Mouse (Mus musculus): ENCODE measurements around the gene Msh5.

Gene Msh5

DNA sequence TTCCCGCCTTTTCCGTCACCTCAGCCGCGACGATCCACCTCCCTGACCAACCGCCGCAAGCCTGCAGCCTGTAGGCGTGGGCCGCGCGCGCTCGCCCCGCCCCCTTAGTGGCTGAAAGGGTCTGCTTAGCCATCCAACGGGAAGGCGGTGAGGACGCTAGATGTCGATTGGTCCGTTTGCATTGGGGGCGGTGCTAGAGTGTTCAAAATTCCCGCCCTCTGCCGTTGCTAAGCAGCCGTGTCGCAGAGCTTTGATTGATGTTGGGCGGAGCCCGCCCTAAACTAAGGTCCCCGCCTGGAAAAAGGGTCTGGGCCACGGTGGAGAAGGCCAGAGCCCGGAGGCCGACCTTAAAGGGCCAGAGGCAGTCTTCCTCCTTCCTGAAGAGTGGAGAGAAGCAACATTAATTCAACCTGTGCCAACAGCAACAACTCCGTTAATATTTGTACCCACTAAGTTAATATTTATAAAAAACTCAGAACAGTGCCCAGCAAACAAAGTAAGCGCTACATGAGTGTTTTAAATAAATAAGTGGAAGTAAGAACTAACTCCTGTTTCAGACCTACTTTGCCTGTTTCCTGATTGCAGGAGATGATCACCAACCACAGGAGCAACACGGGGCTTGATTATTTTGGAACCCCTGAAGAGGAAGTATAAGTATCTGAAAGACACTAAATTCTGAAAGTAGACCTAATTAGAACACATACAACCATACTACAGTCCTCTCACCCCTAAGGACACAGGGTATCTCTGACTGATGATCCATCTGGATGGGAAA, at the start of gene Msh5:
Gene Msh5 (minus strand): TSS at position 65 of the 775 bp plus-strand sequence.
- DNase-seq (ENCODE audit: low spot score), result peak; percentile 96

DNA sequence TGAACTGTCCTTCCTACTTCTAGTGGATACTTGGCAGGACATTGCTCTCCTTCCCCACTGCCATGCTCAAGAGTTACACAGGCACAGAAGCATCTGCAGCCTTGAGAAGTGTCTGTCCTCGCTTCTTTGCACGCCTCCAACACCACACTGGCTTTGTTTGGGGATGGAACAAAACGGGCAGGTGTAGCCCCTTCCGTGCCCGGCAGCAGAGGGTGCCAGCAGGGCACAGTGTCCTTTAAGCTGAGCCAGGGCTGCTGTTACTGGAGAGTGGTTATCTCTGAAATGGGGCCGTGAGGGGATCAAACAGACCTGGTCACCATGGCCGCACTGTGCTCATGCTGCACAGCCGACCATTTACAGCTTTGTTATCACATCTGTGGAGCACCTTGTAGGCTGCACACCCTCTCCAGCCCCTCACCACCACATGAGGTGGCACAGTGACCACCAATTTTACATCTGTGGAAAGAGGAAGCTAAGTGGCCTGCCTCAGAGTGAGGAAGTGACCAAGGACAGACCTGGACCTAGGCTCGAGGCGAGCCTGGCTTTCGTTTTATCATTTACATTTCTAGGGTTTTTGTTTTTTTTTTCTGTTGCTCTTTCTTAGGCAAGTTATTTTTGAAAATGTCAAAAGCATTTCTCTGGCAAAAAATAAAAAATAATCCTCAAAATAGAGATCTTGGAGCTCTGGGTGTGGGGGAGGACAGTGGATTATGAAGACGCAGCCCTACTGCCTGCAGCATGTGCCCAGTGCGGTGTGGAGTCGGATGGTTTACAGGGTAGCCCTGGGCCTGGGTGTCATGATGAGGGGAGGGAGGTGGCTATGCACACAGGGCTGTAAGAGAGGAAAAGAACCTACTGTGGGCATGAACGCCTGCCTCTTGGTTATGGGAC, 48.2 kb upstream of the Msh5 start:
- no peak for DNase-seq (ENCODE audit: low spot score)

DNA sequence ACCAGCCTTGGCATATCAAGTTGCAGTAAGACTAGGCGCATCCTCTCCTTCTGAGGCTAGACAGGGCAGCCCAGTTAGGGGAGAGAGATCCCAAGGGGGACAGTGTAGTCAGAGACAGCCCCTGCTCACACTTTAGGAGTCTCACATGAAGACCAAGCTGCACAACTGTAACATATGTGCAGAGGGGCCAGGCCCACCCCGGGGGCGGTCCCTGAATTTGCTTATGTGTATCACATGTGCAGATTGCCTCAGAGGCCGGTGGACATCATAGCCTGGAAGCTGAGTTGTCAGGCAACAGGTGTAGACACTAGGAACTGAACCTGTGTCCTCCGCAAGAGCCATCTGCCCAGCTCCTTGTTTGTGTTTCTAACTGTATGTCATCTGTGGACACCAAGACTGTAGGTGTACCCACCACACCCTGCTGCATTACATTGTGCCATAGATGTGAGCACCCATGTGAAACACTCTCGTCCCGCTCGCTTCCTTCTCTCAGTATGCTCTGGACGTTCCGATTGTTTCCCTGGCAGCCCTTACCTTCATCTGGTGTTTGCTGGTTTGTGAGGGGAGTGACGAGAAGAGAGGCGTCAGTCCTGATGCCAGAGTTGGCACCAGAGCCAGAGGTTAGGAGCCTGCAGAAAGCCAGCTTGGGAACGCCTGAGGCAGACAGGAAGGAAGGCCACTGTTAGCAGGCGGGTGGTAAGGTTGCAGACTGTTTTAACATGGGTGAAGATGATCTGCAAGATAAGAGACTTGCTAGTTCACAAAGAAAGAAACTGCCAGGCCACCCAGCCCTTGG, 46.1 kb upstream of the Msh5 start:
- DNase-seq (ENCODE audit: low spot score), result no peak

DNA sequence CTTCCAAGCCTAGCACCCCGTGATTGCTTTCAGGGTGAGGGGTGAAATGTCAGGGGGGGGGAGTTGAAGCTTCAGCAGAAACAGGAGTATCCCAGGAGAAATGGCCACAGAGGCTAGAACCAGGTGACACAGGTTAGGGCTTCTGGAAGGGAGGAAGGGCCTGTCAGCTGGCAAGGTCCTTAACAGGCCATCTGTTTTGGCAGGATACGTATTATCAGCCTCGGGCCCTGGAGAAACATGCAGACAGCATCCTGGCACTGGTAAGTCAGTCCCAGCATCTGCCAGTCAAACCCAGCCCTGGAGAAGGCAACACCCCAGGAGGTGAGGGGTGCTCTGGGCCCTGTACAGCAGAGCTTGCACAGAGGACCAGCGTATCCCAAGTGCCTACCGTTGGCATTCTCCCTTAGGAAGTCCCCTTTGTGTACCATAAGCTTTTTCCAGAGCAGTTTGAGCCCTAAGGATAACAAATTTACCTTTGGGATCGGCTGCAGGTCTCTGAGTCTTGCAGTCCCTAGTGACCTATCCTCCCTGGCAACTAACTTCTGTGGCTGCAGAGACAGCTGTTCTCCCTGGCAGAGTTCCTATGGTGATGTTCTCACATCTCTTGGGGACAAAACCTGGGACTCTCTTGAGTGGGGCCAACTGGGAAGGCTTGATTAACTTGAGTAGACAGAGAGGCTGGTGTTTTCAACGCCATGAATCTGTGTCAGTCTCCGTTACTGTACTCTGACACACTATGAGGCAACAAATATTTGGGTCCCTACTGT, 43.8 kb upstream of the Msh5 start:
- DNase-seq (ENCODE audit: low spot score), result no peak

DNA sequence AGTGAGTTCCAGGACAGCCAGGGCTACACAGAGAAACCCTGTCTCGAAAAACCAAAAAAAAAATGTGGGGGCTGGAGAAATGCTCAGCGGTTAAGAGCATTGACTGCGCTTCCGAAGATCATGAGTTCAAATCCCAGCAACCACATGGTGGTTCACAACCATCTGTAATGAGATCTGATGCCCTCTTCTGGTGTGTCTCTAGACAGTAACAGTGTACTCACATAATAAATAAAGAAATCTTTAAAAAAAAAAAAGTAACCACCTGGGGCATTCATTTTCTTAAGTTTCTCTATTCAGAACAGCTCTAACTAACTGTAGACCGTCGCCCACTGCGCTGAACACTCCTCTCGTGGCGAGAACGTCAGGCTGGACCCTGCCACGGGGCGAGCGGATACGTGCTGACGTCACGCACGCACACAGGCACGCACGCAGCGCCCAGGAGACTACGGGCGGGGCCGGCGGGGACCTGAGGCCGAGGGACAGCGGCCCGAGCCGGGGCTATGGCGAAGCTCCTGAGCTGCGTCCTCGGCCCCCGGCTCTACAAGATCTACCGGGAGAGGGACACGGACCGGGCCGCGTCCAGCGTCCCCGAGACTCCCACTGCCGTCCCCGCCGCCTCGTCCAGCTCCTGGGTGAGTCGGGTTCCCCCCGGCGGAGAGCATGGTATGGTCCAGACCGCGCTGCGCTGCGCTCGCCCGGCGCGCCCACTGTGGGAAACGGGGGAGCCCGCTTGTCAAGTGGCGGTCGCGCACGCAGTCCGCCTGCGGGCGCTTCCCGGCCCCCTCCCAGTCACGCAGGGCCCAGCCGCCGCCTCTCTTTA, 42.5 kb upstream of the Msh5 start, which contains the start of gene Abhd16a:
Gene Abhd16a (plus strand): TSS at position 439 of the 820 bp plus-strand sequence.
- DNase-seq (ENCODE audit: low spot score), result peak; percentile 86

DNA sequence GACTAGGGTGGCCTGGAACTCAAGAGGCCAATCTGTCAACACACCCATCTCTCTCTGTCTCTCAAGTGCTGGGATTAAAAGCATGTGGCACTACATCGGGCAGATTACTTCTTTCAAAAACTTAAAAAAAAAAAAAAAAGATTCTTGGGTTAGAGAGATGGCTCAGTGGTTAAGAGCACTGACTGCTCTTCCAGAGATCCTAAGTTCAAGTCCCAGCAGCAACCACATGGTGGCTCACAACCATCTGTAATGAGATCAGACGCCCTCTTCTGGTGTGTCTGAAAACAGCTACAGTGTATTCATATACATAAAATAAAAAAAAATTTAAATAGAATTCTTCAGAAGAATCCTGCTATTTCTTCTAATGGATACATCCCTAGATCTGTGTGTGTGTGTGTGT, 41.6 kb upstream of the Msh5 start:
- no peak for DNase-seq (ENCODE audit: low spot score)

DNA sequence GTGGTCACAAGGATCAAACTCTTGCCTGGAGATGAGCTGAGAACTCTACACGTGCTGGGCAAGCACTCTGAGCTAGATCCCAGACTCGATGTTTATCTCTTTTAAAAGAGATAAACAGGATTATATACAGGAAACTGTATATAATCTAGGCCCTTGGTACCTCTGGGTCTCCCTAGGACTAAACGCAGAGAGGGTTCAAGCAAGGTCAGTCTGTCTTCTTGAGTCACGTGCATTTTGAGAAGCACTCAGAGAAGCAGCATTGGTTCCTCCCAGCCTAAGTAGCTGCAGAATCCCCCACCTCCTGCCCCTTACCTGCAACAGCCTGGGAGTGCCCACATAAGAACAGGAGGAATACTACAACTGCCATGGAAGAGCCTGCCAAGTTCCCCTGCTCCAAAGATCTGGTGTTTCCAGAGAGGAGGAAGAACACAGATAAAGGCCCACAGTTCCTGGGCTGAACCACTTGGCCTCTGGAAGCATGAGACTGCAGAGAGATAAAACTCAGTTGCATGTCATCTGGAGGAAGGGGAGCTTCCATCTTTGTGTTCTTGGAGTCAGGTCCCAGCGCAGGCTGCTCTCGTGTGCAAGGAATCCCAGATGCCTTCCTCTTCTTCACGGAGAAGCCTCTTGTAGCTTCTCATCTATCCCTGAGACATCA, 38.8 kb upstream of the Msh5 start, which contains the start of gene Ly6g6f:
Gene Ly6g6f (minus strand): TSS at position 403 of the 658 bp plus-strand sequence.
- no peak for DNase-seq (ENCODE audit: low spot score)

DNA sequence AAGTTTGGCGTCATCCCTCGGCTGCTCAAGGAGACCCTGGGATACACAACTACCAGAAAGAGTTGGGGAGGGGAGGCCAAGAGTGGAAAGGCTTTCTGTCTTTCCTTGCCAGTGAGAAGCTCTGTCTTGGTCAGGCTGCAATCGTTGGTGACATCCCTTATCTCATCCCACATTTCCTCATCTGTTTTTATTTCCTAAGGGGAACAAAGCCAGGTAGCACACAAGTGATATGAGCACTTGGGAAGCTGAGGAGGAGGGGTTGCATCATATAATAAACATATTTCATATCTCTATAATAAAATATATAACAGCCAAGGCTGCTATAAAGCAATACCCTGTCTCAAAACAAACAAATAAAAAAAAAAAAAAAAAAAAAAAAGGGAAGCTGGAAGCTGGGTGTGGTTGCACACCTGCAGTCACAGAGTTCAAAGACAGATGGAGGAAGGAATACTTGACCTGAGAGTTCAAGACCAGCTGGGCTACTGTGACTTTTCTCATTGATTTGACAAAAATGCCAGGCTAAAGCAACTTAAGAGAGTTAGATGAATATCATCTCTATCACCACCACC, 37.5 kb upstream of the Msh5 start:
- no peak for DNase-seq (ENCODE audit: low spot score)

DNA sequence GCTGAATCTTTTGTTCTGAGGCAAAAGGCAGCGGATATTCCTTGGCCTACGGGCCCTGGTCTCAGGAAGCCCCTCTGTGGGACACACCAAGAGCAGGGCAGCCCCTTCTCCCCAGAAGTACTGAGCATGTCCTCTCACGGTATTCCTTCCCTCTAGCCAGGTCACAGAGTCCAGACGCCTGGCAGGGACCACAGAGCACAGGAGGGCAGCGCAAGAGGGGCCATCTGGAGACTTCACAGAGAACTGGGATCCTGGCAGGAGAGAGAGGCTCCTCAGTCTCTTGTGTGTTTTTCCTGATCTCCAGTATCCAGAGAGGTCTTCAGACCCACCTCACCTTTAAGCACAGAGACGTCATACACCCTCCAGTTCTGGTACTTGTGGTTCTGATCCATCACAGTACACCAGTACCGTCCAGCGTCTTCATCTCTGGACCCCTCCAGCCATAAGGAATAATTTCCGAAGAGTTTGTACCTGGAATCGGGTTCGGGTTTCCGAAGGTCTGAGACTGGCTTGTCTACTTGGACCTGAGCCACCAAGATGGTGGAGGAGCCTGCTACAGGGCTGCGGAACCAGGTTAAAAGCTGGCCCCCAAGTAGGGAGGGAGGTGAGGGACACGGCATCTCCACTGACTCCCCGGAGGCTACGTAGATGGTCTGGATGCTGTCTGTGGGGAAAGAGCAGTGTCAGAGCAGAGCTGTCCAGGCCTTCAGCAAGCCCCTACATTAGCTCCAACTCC, 36.5 kb upstream of the Msh5 start:
- DNase-seq (ENCODE audit: low spot score), result no peak

DNA sequence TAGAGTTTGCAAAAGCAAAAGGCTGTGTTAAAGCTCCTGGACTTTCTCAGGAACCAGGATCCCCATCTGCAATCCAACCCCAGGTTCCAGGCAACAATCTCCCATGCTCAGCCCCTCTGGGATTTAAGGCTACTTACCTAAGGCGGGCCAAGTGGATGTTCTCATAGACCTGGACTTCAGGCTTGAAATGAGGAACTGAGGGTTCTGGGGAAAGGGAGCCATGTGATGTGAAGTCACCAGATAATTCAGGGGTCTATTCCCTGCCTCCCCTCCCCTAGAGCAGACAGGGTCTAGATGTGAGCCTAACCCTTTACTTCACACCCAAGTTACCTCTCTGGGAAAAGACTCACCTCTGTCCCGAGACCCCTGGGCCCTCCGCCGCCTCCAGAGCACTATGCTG, 34.2 kb upstream of the Msh5 start:
- DNase-seq (ENCODE audit: low spot score), result no peak

DNA sequence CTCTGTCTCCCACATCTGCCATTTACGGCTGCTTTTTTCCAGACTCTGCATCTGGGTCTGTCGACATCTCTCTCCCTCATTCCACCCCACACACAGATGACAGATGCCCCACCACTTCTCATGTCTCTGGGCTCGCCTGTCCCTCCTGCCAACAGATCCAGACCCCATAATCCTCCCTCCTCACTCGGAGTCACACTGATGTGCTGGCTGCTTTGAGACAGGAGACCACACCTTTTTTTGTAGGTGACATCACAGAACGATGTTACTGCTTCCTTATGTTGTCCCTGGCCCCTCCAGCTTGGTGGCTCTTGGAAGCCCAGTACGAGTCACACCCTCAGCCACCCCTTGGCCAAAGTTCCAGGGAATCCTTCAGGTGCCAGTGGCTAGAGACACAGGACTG, 33.7 kb upstream of the Msh5 start:
- no peak for DNase-seq (ENCODE audit: low spot score)

DNA sequence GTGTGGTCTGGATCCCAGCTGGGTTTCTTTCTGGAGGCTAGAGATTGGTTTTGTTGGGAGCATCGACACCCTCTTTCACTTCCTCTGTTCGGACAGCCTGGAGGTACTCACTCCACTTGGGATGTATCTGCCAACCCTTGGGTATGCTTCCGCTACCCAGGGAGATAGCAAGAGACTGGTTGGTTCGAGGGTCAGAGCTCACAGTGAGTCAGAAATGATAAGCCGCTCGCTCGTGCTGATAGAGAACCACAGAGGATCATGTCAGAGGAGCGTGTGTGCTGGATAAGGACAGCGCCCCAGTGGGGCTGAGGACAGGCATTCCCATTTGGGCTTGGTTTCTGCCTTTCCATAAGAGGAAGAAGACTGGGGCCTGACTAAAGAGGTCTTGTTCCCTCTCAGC, 33.2 kb upstream of the Msh5 start:
- no peak for DNase-seq (ENCODE audit: low spot score)

DNA sequence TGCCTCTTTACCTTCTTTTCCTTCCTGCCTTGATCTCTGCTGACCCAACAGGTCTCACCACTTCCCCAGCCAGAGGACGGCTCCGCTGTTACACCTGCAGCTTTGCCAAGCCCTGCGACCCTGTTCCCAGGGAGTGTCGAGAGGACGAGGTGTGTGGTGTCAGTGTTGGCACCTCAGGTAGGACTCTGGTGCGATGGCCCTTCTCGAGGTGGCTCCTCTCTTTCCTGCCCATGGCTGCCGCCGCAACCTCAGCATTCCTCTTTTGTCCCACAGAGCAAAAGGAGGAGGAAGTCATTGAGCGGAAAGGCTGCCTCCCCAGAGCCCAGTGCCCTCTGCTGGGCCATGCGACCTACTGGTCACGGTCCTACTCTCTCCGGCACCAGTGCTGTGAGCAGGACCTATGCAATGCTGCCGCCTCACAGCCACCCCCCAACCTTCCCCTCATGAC, 31.3 kb upstream of the Msh5 start, which contains the start of gene Ly6g6d:
Gene Ly6g6d (minus strand): TSS at position 280 of the 448 bp plus-strand sequence.
- DNase-seq (ENCODE audit: low spot score), result no peak

DNA sequence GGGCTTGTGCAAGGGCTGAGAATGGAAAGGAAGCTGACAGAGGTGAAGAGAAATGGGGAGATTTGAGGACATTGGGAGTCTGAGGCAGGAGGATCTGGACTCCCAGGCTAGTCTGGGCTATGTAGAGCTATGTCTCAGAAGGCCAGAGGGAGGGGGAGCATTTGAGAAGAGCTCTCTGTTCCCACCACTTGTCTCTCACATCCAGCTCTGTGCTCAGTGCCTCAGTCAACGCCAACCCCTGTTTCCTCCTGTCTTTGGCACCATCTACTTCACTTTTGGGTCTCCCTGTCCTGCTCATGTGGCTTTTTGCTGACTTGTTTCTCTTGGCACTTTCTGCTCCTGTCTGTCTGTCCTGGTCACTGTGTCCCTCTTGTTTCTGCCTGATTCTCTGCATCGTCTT, 30.7 kb upstream of the Msh5 start:
- no peak for DNase-seq (ENCODE audit: low spot score)

DNA sequence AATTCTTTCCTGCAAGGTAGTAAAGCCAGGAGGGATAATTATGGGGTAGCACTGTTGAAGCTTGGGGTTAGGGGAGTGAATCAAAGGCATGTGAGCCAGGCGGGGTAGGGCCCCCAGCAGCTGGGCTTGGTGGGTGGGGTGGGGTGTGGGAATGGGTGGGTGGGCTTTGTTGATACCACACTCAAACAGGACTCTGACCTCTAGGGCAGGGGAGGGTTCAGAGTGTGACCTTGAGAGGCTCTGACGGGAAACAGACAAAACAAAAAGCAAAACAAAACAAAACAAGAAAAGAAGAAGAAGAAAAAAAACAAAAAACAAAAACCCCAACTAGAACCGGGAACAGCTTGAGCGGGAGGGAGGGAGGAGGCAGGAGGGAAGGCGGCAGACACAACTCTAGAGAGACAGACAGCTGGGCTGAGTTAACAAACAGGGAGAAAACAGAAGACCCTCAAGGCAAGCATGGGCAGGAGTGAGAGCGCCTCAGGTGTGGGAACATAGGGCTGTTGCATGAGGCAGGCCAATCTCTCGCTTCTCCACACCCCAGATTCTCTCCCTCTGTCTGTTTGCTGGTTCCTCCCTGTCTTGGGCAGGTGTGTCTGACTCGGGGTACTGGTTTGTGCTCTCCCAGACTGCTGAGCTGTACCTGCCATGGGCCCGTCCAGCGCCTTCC, 30.1 kb upstream of the Msh5 start, which contains the start of gene Ly6g6e:
Gene Ly6g6e (plus strand): TSS at position 396 of the 670 bp plus-strand sequence.
- no peak for DNase-seq (ENCODE audit: low spot score)

DNA sequence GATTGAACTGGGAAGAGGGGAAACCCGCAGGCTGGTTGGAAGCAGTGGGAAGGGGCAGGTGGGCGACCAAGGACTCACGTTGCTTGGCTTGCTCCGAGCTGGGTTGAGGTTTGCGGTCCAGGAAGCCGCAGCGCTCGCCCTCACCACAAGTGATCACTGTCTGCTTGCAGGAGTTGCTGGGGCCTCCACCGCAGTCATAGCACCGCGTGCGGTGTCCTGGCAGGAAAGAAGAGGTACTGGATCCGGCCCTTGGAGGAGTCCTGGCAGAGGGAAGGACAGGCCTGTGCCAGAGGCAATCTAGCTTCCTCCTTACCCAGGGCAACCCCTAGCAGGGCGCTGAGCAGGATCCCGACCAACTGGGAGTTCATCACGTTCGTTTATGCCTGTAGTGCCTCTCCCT, 27.6 kb upstream of the Msh5 start:
- no peak for DNase-seq (ENCODE audit: low spot score)

DNA sequence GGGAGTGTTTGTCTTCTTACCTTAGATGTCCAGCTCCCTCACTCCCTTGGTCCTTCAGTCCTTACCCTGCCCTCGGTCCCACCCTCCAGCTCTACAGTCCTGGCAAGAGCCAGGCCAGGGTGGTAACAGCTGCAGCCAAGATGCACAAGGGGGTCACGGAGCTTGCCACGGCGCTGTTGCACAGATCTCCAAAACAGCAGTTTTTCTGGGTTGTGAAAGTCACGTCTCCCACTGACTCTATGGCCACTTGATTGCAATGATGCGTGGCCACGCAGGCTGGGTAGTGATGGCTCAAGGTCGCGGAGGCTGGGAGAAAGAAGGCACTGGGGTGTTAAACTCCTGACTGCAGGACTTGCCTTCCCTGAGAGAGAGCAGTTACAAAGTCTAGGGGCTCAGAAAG, 24.9 kb upstream of the Msh5 start:
- no peak for DNase-seq (ENCODE audit: low spot score)
